Mouse (Mus musculus) thymus, adult 2 months (tissue): ENCODE data around the gene Thbs3.

ENCODE experiments used
- CTCF ChIP-seq: fragments of 200-500 bp; IDR thresholded peaks from 2 replicates; pipeline ENCODE4 v1.5.1; 2012; ENCODE audit warnings: mild to moderate bottlenecking, control low read depth, low read length, moderate library complexity, borderline replicate concordance; ENCODE audit not compliant: control insufficient read depth, poor library complexity, insufficient read depth; ENCODE audit errors: extremely low read depth
- POLR2A ChIP-seq: fragments of 200-500 bp; IDR thresholded peaks from 2 replicates; pipeline ENCODE4 v1.6.1; 2012; ENCODE audit warnings: mild to moderate bottlenecking, low read length, control low read depth, moderate library complexity; ENCODE audit not compliant: control insufficient read depth, poor library complexity, insufficient read depth; ENCODE audit errors: extremely low read depth

- no peak for TF ChIP-seq CTCF
- no peak for TF ChIP-seq POLR2A
Measured at GRCm38 (mm10) chr3:89208736-89209135, 6.2 kb upstream of the Thbs3 start.
